Mouse (Mus musculus): ENCODE results near the gene Lrriq4.
A peak's percentile ranks its signal among the peaks of the same experiment; 100 is the strongest.

The Lrriq4 gene

DNA sequence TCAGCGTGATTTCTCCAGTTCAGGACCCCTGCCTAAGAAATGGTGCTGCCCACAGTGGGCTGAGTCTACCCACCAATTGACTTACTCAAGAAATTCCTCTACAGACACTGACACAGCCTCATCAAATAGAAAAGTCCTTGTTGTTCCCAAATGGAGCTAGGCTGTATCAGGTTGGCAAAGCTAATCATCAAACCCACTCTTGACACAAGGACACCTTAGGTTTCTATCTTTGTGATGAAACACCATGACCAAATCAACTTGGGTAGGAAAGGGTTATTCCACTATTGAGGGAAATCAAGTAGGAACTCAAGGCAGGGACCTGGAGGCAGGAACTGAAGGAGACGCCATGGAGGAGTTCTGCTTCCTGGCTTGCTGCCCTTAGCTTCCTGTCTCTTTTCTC lies at the start of gene Lrriq4:
TSS of gene Lrriq4 (plus strand) at position 301 of the 400 bp plus-strand sequence.
- DNase-seq: no peak

DNA sequence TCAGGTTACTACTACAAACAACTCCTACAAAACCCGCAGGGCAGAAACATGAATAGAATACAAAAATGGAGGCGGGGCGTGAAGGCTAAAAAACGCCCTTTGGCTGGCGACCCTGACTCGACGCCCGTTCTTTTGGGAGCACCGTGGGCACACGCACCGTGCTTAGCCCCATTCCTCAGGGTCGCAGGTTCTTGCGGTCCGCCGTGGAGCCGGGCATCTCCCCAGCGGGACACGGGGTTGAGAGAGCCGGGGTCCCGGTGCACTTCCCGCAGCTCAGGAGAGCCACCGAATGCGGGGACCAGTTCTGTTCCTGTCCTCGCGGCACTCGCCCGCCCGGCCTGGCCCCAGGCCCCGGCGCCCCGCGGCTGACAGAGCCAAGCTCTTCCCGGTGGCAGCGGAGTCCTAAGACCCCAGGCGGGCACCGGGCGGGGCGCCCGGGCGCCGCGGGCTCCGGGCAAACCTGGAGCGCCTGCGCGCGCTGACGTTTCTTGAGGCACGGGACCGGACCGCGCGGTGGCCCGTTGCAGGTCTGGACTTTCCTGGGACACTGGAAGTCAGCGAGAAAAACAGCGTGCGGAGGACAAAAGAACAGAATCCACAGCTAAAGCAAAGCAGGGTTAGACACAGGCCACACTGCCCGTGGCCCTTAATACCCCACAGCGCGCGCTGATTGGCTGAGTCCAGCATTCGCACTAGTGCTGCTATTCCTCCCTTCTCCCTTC lies 49.0 kb upstream of the Lrriq4 start:
- peak; percentile 58 to 81 for DNase-seq

DNA sequence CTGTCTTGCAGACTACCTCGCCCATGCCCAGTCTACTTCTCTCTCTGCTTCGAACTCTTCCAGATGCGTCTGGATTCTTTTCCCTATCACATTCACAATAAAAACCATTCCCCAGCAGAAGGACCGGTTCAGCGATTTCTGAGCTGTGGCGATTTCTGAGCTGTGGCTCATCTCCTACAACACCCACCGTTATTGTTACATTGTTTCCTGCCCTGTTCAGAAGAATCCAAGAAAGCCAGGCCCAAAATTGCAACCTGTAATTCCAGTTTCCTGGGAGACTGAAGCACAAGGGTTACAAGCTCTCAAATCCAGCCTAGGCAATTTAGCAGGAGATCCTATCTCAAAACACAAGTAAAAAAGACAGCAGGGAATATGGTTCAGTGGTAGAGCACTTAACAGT lies 47.0 kb upstream of the Lrriq4 start:
- DNase-seq: no peak

DNA sequence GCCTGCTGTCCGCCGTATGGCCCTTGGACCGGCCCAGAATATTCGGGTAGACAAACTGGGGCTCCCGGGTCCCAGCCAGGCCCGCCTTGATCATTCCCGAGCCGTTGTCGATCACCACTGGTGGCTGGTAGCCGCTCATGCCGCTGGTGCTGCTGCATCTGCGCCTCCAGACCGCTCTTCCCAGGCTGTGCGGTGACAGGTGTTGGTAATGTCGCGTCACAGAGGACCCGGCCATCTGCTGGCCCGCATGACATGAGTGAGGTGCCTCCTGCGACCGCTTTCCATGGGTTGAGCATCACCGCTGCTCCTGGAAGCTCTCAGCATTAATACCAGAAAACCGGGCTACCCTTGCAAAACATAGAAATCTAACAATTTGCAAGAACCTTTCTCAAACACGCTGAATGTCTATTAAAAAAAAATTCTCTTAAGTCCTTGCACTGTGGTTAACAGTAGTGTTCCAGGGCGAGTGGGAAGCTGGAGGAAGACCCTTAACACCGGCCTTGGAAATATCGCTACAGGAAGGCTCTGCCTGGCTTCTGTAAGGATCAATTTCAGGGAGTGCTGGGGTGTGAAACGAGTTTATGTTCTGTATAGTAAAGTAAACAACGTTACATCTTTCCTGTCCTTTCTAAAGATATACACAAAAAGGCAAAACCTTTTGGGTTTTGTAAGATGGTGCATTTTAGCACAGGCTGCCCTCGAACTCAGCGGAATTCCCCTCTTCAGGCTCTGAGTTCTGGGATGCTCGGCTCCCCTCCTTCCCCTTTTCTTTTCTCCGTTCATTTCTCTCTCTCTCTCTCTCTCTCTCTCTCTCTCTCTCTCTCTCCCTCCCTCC lies 44.4 kb upstream of the Lrriq4 start, which contains the start of gene Actrt3:
TSS of gene Actrt3 (minus strand) at position 229 of the 835 bp plus-strand sequence.
- DNase-seq: peak in 1 of 2 experiments; percentile 44

DNA sequence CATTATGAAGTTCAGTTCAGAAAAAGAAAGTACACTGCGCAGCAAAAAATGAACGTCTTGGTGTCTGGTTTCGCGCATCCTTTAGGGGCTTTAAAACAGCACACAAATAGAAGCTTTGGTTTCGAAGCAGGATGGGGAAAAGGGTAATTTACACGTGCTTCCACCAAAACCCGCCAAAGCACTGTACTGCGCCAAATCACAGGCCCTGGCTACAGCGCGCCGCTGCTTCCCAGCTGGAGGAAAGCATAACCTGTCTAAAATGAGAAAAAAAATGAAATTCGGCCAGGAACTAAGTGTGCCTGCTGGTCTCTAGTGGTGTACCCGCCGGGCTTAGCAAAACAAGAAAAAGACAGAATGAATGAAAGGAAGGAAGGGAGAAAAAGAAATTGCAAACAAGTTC lies 43.6 kb upstream of the Lrriq4 start:
- DNase-seq: peak in 1 of 2 experiments; percentile 49

DNA sequence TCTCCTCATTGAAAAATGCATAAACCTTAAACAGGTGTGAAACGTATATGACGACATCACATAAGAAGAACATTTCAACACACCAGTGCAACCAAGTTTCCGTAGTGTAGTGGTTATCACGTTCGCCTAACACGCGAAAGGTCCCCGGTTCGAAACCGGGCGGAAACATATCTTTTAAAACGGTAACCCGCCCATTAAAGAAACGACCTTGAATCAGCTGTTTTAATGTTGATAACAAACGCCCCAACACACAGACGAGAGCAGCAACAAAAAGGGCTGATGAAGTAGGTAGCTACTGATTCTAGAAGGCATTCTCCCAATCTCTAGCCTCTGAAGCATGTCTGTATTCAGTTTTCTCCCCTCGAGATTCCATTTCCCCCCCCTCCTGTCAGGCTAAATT lies 43.1 kb upstream of the Lrriq4 start:
- peak; percentile 93 to 94 for DNase-seq

DNA sequence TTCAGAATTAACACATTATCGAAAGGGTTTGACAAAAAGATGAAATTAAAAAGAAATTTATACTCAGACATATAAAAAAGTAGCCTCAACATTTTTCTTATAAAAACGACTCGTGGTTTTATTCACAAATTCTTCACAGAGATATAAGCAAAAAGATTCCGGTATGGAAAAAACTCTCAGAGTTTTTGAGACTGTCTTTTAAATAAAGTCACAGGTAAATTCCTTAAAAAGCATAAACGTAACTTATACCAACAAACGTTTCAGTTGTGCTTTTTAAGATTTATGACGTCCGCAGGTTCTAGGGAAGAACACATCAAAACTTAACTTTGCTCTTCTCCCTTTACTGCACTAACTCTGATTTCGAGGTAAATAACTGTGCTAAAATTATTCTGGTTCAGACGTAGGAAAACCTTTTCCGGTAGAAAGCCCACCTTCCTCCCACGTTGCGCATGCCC lies 42.7 kb upstream of the Lrriq4 start:
- DNase-seq: no peak

DNA sequence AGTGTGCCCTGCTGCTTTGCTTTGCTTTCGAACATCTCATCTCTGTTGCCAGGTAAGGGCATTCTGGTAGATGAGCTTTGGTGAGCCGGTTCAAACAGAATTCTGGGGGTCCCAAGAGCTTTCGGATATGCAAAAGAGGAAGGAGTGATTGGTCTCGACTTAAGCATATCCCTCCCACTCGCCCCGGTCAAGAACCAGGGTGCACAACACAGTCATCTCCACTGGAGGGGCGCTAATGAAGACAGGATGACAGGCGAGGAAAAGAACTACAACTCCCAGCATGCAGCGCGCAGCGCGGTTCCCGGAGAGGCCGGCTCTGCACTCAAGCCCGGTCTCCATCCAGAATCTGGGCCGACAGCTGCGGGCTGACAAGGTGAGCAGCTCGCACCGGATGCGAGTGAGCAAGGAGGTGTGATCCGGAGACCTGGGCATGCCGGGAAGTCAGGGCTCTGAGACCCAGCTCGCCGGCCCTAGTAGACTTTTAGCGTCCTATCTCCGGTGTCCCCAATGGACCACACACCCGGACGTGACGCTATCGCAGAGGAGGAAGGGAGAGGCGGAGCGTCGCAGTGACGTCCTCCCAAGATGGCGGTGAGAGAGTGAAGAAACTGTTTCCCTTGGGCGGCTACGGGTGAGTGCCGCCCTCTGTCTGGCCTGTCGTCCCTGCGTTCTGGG lies 42.1 kb upstream of the Lrriq4 start, which contains the start of gene Mynn:
TSS of gene Mynn (plus strand) at position 1 of the 675 bp plus-strand sequence.
- DNase-seq: peak; percentile 97 to 99

DNA sequence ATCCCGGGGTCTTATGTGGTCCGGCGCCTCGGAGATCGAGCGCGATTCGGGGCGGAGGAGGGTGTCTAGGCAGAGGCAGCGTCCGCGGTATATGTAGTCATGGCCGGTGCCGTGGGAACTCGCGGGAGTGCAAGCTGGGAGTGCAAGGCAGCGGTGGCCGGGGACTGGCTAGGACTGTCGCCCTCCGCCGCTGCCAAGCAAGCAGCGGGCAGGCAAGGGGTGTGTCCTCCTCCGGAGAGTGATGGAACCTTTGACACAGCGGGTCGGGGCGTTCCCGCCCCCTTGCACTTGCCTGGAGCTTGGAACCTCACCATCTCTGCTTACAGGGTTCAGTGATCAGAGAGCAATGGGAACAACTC lies 41.6 kb upstream of the Lrriq4 start:
- DNase-seq: peak; percentile 88 to 89

DNA sequence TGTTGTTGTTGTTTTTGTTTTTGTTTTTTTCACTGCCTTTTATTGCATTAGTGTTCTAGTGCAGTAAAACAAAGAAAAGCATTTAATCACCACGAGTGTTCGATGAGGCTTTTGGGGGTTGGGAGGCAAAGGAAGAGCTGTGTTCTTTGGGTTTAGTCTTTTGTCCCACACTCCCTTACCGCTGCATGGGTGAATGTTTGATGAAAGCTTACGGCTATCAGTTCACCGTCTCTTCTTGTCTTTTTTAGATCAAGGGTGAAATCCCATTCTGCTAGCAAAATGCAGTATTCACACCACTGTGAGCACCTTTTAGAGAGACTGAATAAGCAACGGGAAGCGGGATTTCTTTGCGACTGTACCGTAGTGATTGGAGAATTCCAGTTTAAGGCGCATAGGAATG lies 41.1 kb upstream of the Lrriq4 start:
- no peak for DNase-seq

DNA sequence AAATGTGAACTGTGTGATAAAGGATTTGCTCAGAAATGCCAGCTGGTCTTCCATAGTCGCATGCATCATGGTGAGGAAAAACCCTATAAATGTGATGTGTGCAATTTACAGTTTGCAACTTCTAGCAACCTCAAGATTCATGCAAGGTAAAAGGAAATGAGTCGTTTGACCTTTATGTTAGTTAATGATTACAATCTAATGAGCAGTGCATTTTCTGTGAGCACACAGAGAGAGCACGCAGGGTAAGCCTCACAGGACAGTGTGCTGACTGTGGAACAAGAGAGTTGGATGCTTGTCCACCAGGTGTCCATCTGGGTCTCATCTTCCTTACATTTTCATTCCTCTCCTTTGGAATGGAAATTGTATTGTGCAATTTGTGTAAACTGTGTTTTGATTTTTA lies 35.3 kb upstream of the Lrriq4 start:
- DNase-seq: peak in 1 of 2 experiments; percentile 28

DNA sequence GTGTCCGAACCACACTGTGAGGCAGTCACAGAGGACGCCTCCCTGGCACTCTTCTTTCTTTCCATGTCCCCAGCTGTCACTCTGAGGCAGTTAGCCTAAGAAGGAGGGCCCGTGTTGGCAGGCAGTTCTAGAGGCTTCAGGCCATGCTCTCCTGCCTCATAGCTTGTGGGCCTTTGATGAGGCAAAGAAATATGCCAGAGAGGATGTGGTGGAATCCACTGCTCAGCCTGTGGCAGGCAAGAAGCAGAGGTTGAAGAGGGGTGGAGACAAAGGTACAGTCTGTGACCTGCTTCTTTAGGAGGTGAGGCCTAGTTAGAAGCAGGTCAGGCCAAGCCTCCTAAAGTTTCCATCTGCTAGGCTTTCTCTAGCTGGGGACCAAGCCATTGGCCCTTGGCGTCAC lies 33.4 kb upstream of the Lrriq4 start:
- DNase-seq: no peak

DNA sequence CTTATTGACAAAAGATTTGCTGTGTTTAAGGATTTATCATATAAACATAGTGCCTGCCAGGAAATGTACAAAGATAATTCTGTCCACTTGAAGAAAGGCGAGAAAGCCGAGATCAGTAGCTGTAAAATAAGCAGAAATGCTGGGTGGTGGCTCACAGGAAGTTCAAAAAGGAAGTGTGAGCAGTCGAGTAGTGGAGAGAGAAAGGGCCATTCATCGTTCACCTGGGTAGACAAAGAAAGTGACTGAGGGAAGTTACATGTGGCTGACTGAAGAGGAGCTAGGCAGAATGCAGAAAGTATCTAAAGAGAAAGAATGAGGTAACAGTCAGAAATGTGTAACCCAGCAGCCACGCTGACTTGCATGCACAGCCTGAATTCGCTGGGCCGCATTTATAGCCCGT lies 24.2 kb upstream of the Lrriq4 start:
- no peak for DNase-seq

DNA sequence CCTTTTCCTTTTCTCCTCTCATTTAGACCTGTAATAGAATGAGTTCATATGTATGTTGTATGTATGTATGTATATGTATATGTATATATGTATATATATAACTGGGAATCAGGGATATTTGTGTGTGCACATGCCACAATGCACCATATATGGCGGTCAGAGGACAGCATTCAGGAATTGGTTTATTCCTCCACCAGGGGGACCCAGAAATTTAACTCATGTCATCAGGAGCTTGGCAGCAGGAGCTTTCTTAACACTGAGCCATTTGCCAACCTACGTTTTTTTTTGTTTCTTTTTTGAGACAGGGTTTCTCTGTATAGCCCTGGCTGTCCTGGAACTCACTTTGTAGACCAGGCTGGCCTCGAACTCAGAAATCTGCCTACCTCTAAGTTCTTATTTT lies 10.6 kb upstream of the Lrriq4 start:
- DNase-seq: no peak

DNA sequence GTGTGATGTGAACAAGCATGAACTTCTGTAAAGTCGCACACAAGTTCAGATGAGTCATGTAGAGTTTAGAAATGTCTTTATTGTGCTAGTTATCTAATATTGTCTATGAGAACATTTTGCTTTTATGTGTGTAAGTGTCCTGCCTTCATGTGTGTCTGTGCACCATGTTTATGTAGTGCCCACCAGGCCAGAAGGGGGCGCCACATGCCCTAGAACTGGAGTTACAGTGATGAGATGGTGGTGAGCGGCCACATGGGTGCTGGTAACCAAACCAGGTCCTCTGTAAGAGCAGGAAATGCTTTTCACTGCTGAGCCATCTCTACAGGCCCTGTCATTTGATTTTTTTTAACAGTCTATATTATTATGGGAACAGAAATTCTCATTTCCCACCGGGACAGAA lies 8.7 kb upstream of the Lrriq4 start:
- DNase-seq: no peak

DNA sequence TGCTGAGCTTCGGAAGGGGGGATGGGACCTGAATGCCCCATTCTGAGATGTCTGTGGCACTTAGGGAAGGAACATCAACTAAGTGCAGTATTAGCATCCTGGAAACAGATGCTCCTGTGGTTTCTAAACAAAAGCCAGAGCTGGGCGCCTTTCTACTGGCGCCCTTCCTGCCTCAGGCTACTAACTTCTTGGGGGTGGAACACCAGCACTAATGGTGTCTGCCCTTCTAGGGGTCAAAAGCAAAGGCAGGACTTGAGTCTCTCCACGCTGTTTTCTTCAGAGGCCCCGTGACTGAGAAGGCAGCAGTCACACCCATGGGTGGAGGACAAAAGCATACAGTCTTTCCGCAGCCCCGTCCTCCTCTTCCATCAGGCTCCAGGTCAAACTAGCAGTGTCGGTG lies 2.5 kb downstream of the Lrriq4 start:
- DNase-seq: no peak

DNA sequence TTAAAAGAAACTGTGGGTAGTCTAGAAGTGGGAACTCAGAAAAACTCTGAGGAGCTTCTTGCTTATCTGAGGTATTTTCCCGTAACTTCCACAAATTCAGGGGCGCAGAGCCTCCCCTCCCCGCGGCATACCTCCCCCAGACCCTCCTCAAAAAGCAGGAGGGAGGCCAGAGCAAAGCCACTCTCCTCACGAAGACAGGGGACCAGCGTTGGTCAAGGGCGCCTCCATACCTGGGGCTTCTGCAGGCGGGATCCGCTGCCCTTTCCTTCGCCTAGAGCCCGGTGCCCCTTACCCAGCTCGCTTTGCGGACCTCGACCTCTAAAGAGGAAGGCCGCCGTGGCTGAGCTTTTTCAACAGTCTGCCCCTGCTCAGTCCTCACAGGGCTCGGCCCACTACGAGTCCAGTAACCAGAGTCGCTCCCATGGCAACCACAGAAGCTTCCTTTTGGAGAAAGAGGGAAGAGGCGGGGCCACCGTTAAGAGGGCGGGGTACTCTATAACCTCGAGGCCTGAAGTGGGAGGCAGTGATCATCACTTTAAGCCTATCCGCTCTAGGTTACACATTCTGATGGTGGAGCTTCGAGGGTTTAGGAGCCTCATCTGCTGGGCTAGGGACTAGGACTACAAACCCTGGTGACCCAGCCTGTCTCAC lies 3.3 kb downstream of the Lrriq4 start, which contains the start of gene Lrrc34:
TSS of gene Lrrc34 (minus strand) at position 430 of the 651 bp plus-strand sequence.
- peak; percentile 57 to 69 for DNase-seq

DNA sequence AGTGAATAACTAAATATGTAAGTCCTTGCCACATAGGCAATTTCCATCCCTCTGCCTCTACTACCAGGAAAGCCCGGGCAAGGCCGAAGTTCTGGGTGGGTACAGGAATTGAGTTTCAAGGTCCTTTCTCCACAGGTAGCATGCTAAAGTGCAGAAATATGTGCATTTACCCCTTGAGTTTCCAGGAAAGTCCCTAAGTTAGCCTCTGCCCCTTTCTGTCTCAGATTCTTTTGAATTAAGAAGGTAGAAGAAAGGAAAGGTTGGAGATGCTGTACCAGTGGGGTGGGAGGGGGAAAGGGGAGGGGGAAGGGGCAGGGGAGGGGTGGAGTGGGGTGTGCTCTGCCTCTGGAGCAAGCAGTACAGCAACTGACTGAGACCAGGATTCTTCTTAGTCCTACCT lies 4.2 kb downstream of the Lrriq4 start:
- DNase-seq: no peak

DNA sequence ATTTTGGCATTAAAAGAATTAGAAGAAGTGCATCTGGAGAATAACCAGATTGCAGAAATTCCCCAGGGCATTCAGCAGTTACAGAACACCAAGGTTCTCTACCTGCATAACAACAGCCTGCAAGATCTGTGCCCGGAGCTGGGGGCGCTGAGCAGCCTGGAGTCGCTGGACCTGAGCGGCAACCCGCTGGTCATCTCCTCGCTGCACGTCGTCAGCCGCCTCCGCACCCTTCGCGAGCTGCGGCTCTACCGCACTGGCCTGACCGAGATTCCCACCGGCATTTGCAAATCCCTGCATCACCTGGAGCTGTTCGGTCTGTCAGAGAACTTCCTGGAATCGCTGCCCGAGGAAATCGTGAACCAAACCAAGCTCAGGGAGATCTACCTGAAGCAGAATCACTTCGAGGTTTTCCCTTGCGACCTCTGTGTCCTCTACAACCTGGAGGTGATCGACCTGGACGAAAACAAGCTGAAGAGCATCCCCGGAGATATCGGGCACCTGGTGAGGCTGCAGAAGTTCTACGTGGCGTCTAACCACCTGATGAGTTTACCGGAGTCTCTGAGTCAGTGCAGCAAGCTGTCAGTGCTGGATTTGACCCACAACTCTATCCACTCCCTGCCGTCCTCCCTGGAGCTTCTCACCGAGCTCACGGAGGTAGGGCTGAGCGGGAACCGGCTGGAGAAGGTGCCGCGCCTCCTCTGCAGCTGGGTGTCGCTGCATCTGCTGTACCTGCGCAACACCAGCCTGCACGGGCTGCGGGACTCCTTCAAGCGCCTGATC lies 5.9 kb downstream of the Lrriq4 start:
- peak; percentile 60 to 76 for DNase-seq

DNA sequence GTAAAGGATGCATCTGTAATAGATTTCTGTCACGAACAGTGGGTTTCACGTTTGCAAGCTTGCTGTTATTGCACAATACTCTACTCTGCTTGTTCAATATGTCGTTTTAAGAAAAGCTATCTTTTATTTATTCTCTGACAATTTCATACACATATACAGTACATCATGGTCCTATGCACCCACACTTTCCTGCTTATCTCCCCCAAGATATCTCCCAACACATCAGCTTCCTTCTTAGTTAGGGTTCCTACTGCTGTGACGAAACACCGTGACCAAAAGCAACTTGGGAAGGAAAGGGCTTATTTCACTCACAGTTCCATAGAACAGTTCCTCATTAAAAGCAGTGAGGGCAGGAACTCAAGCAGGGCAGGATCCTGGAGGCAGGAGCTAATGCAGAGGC lies 11.6 kb downstream of the Lrriq4 start:
- DNase-seq: no peak

DNA sequence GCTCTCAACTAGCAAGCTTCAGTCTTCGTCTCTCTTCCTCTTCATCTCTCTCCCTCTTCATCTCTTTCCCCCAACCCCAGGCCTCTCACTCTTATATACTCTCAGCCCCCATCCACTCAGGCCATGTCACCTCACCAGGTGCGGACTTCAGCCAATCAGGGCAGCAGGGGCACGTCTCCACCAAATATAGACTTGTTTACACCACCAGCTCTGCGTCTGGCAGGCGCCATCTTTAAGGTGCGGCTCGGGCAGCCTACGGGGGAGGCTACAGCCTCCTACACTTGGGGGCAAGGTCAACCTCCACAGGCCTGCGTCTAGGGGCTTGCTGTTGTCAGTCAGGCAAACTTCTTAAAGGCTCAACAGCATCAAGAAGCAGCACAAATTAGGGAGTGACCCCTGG lies 14.2 kb downstream of the Lrriq4 start:
- no peak for DNase-seq

DNA sequence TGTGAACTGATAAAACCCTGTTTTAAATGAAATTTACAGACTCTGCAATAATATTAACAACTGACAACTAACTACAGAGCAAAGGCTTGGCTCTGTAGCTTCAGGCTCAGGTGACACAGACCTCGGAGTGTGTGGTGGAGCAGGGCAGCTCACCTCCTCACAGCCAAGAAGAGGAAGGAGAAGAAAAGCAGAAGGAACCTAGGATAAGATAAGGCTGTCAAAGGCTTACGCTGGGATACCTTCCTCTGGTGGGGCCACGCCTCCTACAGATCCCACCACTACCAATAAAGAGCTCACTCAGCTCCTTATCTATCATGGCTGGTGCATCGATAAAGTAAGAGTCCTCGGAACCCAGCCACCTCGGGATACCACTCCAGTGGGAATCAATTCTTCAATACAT lies 38.9 kb downstream of the Lrriq4 start:
- DNase-seq: no peak
